Mouse (Mus musculus): ENCODE data around the gene Mdga1.

- no peak for TF ChIP-seq CTCF (IDR thresholded peaks at IDR 0.05; ENCODE audit: borderline replicate concordance, insufficient read depth, low read depth, low read length)
- TF ChIP-seq POLR2A (IDR thresholded peaks at IDR 0.05; ENCODE audit: borderline replicate concordance, insufficient read depth, low read length): no peak
Observed at GRCm38 (mm10) chr17:29990845-29991244, 21.0 kb upstream of the Mdga1 start.
